8 mouse cellular contexts compared by ENCODE assay signal in the genomic region with DNA sequence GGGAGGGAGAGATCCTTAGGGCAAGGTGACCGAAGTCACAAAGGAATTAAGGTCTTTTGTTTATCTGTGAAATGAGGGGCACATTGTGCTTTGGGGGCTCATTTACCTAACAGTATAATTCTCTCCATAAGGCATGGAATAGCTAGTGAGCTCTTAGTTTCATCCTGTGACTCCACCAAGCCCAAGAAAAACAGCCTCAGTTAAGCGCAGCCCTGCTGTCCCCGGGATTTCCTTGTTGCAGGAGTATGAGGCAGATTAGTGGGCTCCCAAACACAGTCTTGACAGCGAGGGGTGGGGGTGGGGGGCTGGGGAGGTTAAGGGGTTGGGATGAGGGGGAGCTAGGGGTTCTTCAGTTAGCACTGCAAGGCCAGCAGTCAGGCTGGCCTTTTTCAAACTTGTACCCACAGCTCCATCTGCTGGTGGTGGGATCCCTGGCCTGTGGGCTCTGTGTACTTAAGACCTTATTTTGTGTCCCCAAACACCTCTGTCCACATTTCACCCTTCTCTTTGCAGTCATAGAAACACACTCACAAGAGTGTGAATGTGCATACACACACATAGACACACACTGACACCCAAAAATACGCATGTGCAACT.
DNase-seq lines count a peak whose midpoint lies in the region; ATAC-seq lines count a peak whose summit lies in the region.

No protein-coding gene starts in this region.

- H3K36me3 ChIP-seq in embryonic facial prominence, embryonic 10.5 days (replicated peaks): no peaks in the 10 kb centered on the region
- H3K36me3 ChIP-seq in heart, embryonic 12.5 days: no peaks in the 10 kb centered on the region
- no peaks in the 10 kb centered on the region for H3K36me3 ChIP-seq in kidney, embryonic 15.5 days
- H3K36me3 ChIP-seq in limb, embryonic 12.5 days: no peaks in the 10 kb centered on the region
- no peaks in the 10 kb centered on the region for H3K36me3 ChIP-seq in neural tube, embryonic 15.5 days

- no peaks in the 10 kb centered on the region; the same call in 1 of the 2 replicates for H3K27me3 ChIP-seq in embryonic facial prominence, embryonic 10.5 days (replicated peaks; ENCODE audit: low read depth, poor library complexity, severe bottlenecking)
- H3K27me3 ChIP-seq in heart, embryonic 12.5 days (replicated peaks): 0 out of 2 replicates have a peak, but pooled peaks cover 3% of the 10 kb centered on the region
- no peaks in the 10 kb centered on the region for H3K27me3 ChIP-seq in kidney, embryonic 15.5 days
- peaks cover 30% of the 10 kb centered on the region for H3K27me3 ChIP-seq in limb, embryonic 12.5 days
- no peaks in the 10 kb centered on the region for H3K27me3 ChIP-seq in neural tube, embryonic 15.5 days (replicated peaks)

- no peak overlapping the region for H3K9ac ChIP-seq in heart, embryonic 12.5 days
- no peak overlapping the region for H3K9ac ChIP-seq in kidney, embryonic 15.5 days
- H3K9ac ChIP-seq in limb, embryonic 12.5 days (replicated peaks): no peak overlapping the region
- H3K9ac ChIP-seq in neural tube, embryonic 15.5 days (replicated peaks): no peak overlapping the region

- ATAC-seq in heart, embryonic 12.5 days (ENCODE audit: insufficient number of reproducible peaks, low FRiP score): no peak
- ATAC-seq in kidney, embryonic 15.5 days (replicated peaks; ENCODE audit: low FRiP score): peak; percentile 69
- ATAC-seq in limb, embryonic 12.5 days (ENCODE audit: insufficient number of reproducible peaks, insufficient read depth, low FRiP score, low TSS enrichment, low read depth): 0 out of 2 replicates have a peak, but pooled peaks have one; percentile 40
- ATAC-seq in neural tube, embryonic 15.5 days (ENCODE audit: low FRiP score): peak; percentile 31; the same call in 1 of the 2 replicates

- peak overlapping the region; percentile 30 for H3K4me2 ChIP-seq in heart, embryonic 12.5 days
- H3K4me2 ChIP-seq in kidney, embryonic 15.5 days: peak overlapping the region; percentile 24
- no peak overlapping the region for H3K4me2 ChIP-seq in limb, embryonic 12.5 days
- no peak overlapping the region for H3K4me2 ChIP-seq in neural tube, embryonic 15.5 days

- H3K9me3 ChIP-seq in embryonic facial prominence, embryonic 10.5 days: no peaks in the 10 kb centered on the region
- H3K9me3 ChIP-seq in heart, embryonic 12.5 days (replicated peaks): no peaks in the 10 kb centered on the region
- H3K9me3 ChIP-seq in kidney, embryonic 15.5 days (replicated peaks): no peaks in the 10 kb centered on the region
- H3K9me3 ChIP-seq in limb, embryonic 12.5 days: no peaks in the 10 kb centered on the region
- no peaks in the 10 kb centered on the region for H3K9me3 ChIP-seq in neural tube, embryonic 15.5 days (replicated peaks)

- peaks cover 16% of the 10 kb centered on the region for H3K4me1 ChIP-seq in embryonic facial prominence, embryonic 10.5 days
- H3K4me1 ChIP-seq in heart, embryonic 12.5 days (replicated peaks): peaks cover 16% of the 10 kb centered on the region
- no peaks in the 10 kb centered on the region for H3K4me1 ChIP-seq in kidney, embryonic 15.5 days
- peaks cover 14% of the 10 kb centered on the region; the same call in 1 of the 2 replicates for H3K4me1 ChIP-seq in limb, embryonic 12.5 days (replicated peaks)
- peaks cover 13% of the 10 kb centered on the region; the same call in 1 of the 2 replicates for H3K4me1 ChIP-seq in neural tube, embryonic 15.5 days

- DNase-seq in urinary bladder, postnatal 14 days (ENCODE audit: low spot score): peak; percentile 38
- DNase-seq in urinary bladder, adult 2 months (ENCODE audit: low spot score): no peak
- peak; percentile 81 for DNase-seq in embryonic facial prominence, embryonic 10.5 days (ENCODE audit: low spot score)
- no peak for DNase-seq in MN1 (ENCODE audit: low spot score)

- no peak overlapping the region for H3K27ac ChIP-seq in embryonic facial prominence, embryonic 10.5 days (replicated peaks)
- H3K27ac ChIP-seq in heart, embryonic 12.5 days (ENCODE audit: poor library complexity, severe bottlenecking): no peak overlapping the region
- no peak overlapping the region for H3K27ac ChIP-seq in kidney, embryonic 15.5 days
- no peak overlapping the region for H3K27ac ChIP-seq in limb, embryonic 12.5 days
- no peak overlapping the region for H3K27ac ChIP-seq in neural tube, embryonic 15.5 days (replicated peaks)

- 16% methylated on average over 5 of the region's 5 CpGs for WGBS in embryonic facial prominence, embryonic 10.5 days
- 10% methylated on average over 5 of the region's 5 CpGs for WGBS in heart, embryonic 12.5 days
- 11% methylated on average over 5 of the region's 5 CpGs for WGBS in kidney, embryonic 15.5 days
- 10% methylated on average over 5 of the region's 5 CpGs for WGBS in limb, embryonic 12.5 days
- 15% methylated on average over 5 of the region's 5 CpGs for WGBS in neural tube, embryonic 15.5 days

- H3K4me3 ChIP-seq in embryonic facial prominence, embryonic 10.5 days: no peak overlapping the region
- H3K4me3 ChIP-seq in heart, embryonic 12.5 days: no peak overlapping the region
- H3K4me3 ChIP-seq in kidney, embryonic 15.5 days (replicated peaks): no peak overlapping the region
- H3K4me3 ChIP-seq in limb, embryonic 12.5 days (replicated peaks): no peak overlapping the region
- no peak overlapping the region for H3K4me3 ChIP-seq in neural tube, embryonic 15.5 days (replicated peaks)

Comparison
In these comparisons a context has a peak if more than half of its experiments do, and no peak if none do; other contexts are left out.
1. DNase-seq: peak in urinary bladder, postnatal 14 days (single experiment) and embryonic facial prominence, embryonic 10.5 days (single experiment); none in urinary bladder, adult 2 months (single experiment) and MN1 (single experiment).
2. H3K4me2 ChIP-seq: peak in heart, embryonic 12.5 days (single experiment) and kidney, embryonic 15.5 days (single experiment); none in limb, embryonic 12.5 days (single experiment) and neural tube, embryonic 15.5 days (single experiment).